9 mouse cellular contexts compared by ENCODE assay signal in the genomic region with DNA sequence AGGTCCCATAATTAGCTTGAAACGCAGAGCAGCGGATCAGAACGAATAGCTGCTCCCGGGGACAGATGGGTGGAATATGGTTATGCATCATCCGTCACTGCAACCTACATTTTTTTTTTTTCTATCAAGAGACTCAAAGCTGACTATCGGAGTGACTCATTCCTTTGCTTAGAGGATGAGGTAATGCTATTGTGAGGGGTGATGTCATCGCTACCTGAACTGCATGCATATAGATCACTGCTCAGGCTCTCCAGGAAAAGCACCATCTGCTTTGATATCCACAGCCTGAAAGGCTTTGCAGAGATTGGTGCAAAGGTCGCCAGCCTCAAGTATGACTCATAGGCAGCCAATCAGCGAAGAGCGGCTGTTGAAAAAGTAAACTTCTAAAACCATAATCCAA. TPM values are rescaled to one million over a fixed set of nuclear protein-coding genes. Genes with fewer than 3 reads are reported as not detected.
A peak's percentile ranks its signal among the peaks of the same experiment; 100 is the strongest.
DNase-seq lines count a peak whose midpoint lies in the region; ATAC-seq lines count a peak whose summit lies in the region.
"Had no signal": no experiment of that assay in that cellular context is flagged by ENCODE, and none has a peak within 500 bp of the region (broad histone marks: within the 10 kb centered on the region; RNA-seq: fewer than 3 reads in every experiment).

No protein-coding gene starts in this region.

- ATAC-seq in granulocyte monocyte progenitor cell, adult 5-6 weeks (replicated peaks; ENCODE audit: poor library complexity, severe bottlenecking) = peak; percentile 54

- intact Hi-C loops in heart, postnatal 25 days (cut with DNase I) = no loop called here

- DNase-seq in heart, adult 11 months = peak; percentile 94
- no peak for DNase-seq in heart, postnatal 25 days (ENCODE audit: low spot score)
- DNase-seq in A20 (ENCODE audit: low read depth, low spot score) = peak; percentile 47
- peak; percentile 3 for DNase-seq in c-Kit-positive CD71-positive TER-119-positive erythroid progenitor cells, embryonic 14.5 days (ENCODE audit: low spot score)
- peak; percentile 32 to 42 for DNase-seq in layer of hippocampus, postnatal 36 days
- peak; percentile 18 for DNase-seq in retina, adult 2 months (ENCODE audit: low read depth, low spot score)
- no peak for DNase-seq in spleen, postnatal 10 days (ENCODE audit: low spot score in 2 of 2)

RNA-seq across cellular contexts. Expression of a gene that starts 27.8 kb away (rescaled TPM):
- total RNA-seq in heart, postnatal 25 days (2021) = 1 to 10 TPM; 7.9 to 9.3 TPM
- total RNA-seq in granulocyte monocyte progenitor cell, adult 5-6 weeks (2014; fragmentation: Nextera tagmentation) = 13.1 and 13.6 TPM in 2 replicates
- total RNA-seq in granulocyte monocyte progenitor cell, adult 5-6 weeks (2017) = 21.2 and 24.4 TPM in 2 replicates
- 10 to 100 TPM; 22.0 to 24.8 TPM for total RNA-seq in layer of hippocampus, postnatal 36 days (2021)

RNA-seq across cellular contexts. Expression of a gene that starts 46.6 kb away (rescaled TPM):
- not detected for total RNA-seq in heart, postnatal 25 days (2021)
- total RNA-seq in granulocyte monocyte progenitor cell, adult 5-6 weeks (2014; fragmentation: Nextera tagmentation) = not detected in 2 replicates
- not detected in 2 replicates for total RNA-seq in granulocyte monocyte progenitor cell, adult 5-6 weeks (2017)
- not detected for total RNA-seq in layer of hippocampus, postnatal 36 days (2021)
- total RNA-seq: hematopoietic stem cell, adult 5-6 weeks had no signal

Comparison
In these comparisons a context has a peak if more than half of its experiments do, and no peak if none do; other contexts are left out.
1. DNase-seq: peak in heart, adult 11 months (single experiment), A20 (single experiment), c-Kit-positive CD71-positive TER-119-positive erythroid progenitor cells, embryonic 14.5 days (single experiment), layer of hippocampus, postnatal 36 days (2 of 2) and retina, adult 2 months (single experiment); none in heart, postnatal 25 days (single experiment) and spleen, postnatal 10 days (0 of 2).